Mouse (Mus musculus) hindbrain, embryonic 15.5 days (tissue): Measurements from ENCODE around the gene Slc17a8. TPM values are rescaled to one million over a fixed set of nuclear protein-coding genes. Genes with fewer than 3 reads are reported as not detected.
"Not testable (repeated sequence)": the region's sequence is repeated elsewhere in the genome, so short reads cannot be mapped to it uniquely, and the experiment has no call there.

Experiments
- ATAC-seq: fragments of 200-750 bp; cut with Nextera tagmentation; 2 replicates; pipeline ENCODE4 v1.8.0; 2017; ENCODE audit warnings: low read depth, moderate number of reproducible peaks, moderate TSS enrichment; ENCODE audit not compliant: low FRiP score
- H3K27ac ChIP-seq: fragments of 300-500 bp; sonication (generic); replicated peaks from 2 replicates; pipeline ENCODE4 v1.5.1; 2015; ENCODE audit warnings: mild to moderate bottlenecking, inconsistent platforms
- H3K27me3 ChIP-seq: fragments of 300-500 bp; sonication (generic); 2 replicates; pipeline ENCODE4 v1.6.1; 2015; ENCODE audit warnings: control low read depth, inconsistent platforms
- H3K36me3 ChIP-seq: fragments of 300-500 bp; sonication (generic); 2 replicates; pipeline ENCODE4 v1.6.1; 2015; ENCODE audit warnings: control low read depth, inconsistent platforms
- H3K4me1 ChIP-seq: fragments of 300-500 bp; sonication (generic); replicated peaks from 2 replicates; pipeline ENCODE4 v1.6.1; 2015; ENCODE audit warnings: control low read depth, inconsistent platforms
- H3K4me2 ChIP-seq: fragments of 300-500 bp; sonication (generic); 2 replicates; pipeline ENCODE4 v1.6.1; 2015; ENCODE audit warnings: moderate library complexity, mild to moderate bottlenecking, inconsistent platforms
- H3K4me3 ChIP-seq: fragments of 300-500 bp; sonication (generic); 2 replicates; pipeline ENCODE4 v1.5.1; 2015; ENCODE audit warnings: mild to moderate bottlenecking, inconsistent platforms
- H3K9ac ChIP-seq: fragments of 300-500 bp; sonication (generic); 2 replicates; pipeline ENCODE4 v1.6.1; 2015; ENCODE audit warnings: inconsistent platforms
- H3K9me3 ChIP-seq: fragments of 300-500 bp; sonication (generic); 2 replicates; pipeline ENCODE4 v1.6.1; 2016; ENCODE audit warnings: control low read depth, inconsistent platforms
- WGBS: fragments of 180-500 bp; shearing (Covaris S2); methylation state at CpG from one replicate; pipeline ENCODE4 v1.1.7; 2015; 5-methylcytosine and 5-hydroxymethylcytosine counted together
- polyA plus RNA-seq: library from polyadenylated mRNA; unstranded; fragments of >200 nt; fragmentation: Nextera tagmentation; extraction: Ambion mirVana; gene quantifications from 2 replicates; pipeline ENCODE4 v1.2.1, GENCODE M21; 2015

Slc17a8 gene
- 2.3 and 3.1 TPM in 2 replicates for polyA plus RNA-seq

DNA sequence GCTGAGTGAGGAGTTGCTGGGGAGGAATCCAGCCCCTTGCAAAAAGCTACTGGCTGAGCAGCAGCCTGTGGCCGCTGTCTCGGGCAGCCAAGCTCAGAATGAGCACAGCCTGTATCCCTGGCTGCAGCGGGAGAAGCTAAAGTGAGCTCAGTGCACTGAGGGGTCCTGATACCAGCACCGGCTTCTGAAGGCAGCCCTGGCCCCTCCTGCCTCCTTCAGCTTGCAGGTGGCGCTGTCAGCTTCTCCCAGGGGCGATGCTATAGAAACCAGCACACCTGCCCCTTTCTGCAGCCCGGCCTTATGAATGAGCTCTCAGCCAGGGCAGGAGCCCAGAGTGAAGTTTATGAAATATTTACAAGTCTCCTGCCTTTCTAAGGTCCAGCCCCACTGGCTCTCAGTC is at the start of gene Slc17a8:
Gene Slc17a8, minus strand, starts transcription at position 125 of the 400 bp plus-strand sequence.
- ATAC-seq, result no peak
- Histone ChIP-seq H3K27me3 (no peaks in the 10 kb centered on the region), H3K27ac (no peak within 1 kb of the TSS), H3K4me3 (no peak within 1 kb of the TSS), H3K4me1 (no peaks in the 10 kb centered on the region), H3K4me2 (peak within 1 kb of the TSS; percentile 14; the same call in 1 of the 2 replicates), H3K36me3 (no peaks in the 10 kb centered on the region), H3K9me3 (no peaks in the 10 kb centered on the region), H3K9ac (no peak within 1 kb of the TSS)
- WGBS, result 23% methylated on average over 7 of the region's 7 CpGs

DNA sequence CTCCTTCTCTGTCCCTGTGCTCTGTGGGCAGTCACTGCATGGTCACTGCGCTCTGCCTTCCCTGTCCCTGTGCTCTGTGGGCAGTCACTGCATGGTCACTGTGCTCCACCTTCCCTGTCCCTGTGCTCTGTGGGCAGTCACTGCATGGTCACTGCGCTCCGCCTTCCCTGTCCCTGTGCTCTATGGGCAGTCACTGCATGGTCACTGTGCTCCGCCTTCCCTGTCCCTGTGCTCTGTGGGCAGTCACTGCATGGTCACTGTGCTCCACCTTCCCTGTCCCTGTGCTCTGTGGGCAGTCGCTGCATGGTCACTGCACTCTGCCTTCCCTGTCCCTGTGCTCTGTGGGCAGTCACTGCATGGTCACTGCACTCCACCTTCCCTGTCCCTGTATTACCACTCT is 49.3 kb upstream of the Slc17a8 start:
- H3K4me1 ChIP-seq, H3K36me3 ChIP-seq, H3K27me3 ChIP-seq, H3K4me2 ChIP-seq, H3K27ac ChIP-seq, H3K9me3 ChIP-seq, H3K4me3 ChIP-seq, H3K9ac ChIP-seq, ATAC-seq: not testable (repeated sequence)
- 96% methylated on average over 5 of the region's 5 CpGs for WGBS

DNA sequence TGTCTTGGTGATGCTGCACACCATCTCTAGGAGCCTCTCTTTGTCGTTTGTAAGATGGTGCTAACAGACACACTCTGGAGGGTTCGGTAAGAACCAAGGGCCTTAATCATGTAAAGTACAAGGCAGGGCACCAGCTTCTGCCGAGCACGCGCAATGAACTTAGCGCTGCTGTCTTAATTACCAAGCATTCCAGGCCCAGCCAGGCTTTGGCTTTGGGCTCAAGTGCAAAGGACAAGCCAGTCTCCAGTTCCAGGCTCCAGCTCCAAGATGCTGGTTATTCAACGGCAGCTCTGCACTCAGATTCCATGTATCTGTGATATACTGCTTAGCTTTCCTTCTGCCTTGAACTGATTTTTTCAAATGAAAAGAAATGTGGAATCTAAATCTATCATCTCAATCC is 46.5 kb upstream of the Slc17a8 start:
- ATAC-seq, result no peak
- 86% methylated on average over 7 of the region's 7 CpGs for WGBS
- Histone ChIP-seq H3K4me1 (no peaks in the 10 kb centered on the region), H3K36me3 (peaks cover 12% of the 10 kb centered on the region; the same call in 1 of the 2 replicates), H3K27me3 (no peaks in the 10 kb centered on the region), H3K9me3 (no peaks in the 10 kb centered on the region), H3K27ac (no peak overlapping the region), H3K9ac (no peak overlapping the region), H3K4me2 (no peak overlapping the region), H3K4me3 (no peak overlapping the region)

- Histone ChIP-seq H3K9me3 (no peaks in the 10 kb centered on the region), H3K4me2 (no peak overlapping the region), H3K4me1 (no peaks in the 10 kb centered on the region), H3K9ac (no peak overlapping the region), H3K27me3 (no peaks in the 10 kb centered on the region), H3K27ac (no peak overlapping the region), H3K36me3 (peaks cover 18% of the 10 kb centered on the region), H3K4me3 (no peak overlapping the region)
- no peak; the same call in 1 of the 2 replicates for ATAC-seq
- WGBS, result 85% methylated on average over 9 of the region's 9 CpGs
Observed at GRCm38 (mm10) chr10:89665679-89666078, 44.6 kb upstream of the Slc17a8 start.

DNA sequence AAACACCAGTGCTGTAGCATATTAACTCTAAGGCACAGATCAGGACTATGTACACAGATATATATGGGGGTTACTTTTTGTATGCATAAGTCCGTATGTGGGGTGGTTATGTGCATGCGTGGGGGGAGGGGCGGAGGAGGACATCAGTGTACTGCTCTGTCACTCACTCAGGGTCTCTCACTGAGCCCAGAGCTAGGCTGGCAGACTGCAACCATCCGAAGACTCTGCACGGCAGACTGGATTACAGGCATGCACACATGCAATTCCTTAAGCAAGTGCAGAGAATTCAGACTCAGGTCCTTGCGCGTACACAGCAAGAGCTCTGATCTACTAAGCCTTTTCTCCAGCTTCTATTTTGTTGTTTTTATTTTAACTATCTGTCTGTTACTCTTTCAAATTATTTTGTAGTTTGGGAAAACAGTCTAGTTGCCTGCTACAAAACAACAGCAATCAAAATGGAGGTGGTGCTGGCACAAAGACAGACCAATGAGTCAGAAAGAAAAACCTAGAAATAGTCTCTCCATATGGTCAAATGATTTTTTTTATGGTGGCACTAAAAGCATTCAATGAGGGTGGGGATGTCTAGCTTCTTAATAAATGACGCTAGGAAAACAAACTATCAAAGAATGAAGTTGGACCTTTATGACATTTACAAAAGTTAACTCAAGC is 44.1 kb upstream of the Slc17a8 start:
- Histone ChIP-seq H3K36me3 (peaks cover 18% of the 10 kb centered on the region), H3K27me3 (no peaks in the 10 kb centered on the region), H3K4me3 (no peak overlapping the region), H3K4me1 (no peaks in the 10 kb centered on the region), H3K4me2 (no peak overlapping the region), H3K27ac (no peak overlapping the region), H3K9me3 (no peaks in the 10 kb centered on the region), H3K9ac (no peak overlapping the region)
- 96% methylated on average over 8 of the region's 8 CpGs for WGBS
- ATAC-seq, result no peak

GRCm38 (mm10) chr10:89656366-89656765 is 35.3 kb upstream of the Slc17a8 start:
- peaks cover 60% of the 10 kb centered on the region for H3K36me3 ChIP-seq
- H3K9me3 ChIP-seq, result no peaks in the 10 kb centered on the region

DNA sequence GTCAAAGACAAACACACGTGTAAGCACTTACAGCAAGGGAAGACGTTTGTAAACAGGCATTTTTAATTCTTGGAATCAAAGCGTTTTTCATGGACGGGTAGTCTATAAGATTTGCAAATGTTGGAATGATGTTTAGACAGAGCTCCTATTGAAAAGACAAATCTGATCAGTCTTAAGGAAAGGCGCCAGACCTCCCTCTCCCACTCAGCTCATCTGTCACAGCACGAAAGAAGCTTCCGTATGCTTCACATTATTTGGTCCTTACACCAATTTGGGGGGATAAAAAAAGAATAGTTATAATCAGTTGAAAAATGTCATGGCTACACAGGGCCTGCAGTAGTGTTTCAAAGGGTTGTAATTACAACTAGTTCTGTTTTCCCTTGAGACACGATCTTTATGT is 31.9 kb upstream of the Slc17a8 start:
- no peak for ATAC-seq
- H3K27ac ChIP-seq, result no peak overlapping the region
- H3K36me3 ChIP-seq, result peaks cover 60% of the 10 kb centered on the region
- no peaks in the 10 kb centered on the region for H3K9me3 ChIP-seq
- H3K9ac ChIP-seq, result no peak overlapping the region
- 90% methylated on average over 8 of the region's 8 CpGs for WGBS
- H3K27me3 ChIP-seq, result no peaks in the 10 kb centered on the region
- no peak overlapping the region for H3K4me2 ChIP-seq
- H3K4me1 ChIP-seq, result no peaks in the 10 kb centered on the region
- H3K4me3 ChIP-seq, result no peak overlapping the region

More at GRCm38 (mm10) chr10:89656366-89656765, 35.3 kb upstream of the Slc17a8 start:
- ATAC-seq, result no peak
- Histone ChIP-seq H3K27ac (no peak overlapping the region), H3K4me1 (no peaks in the 10 kb centered on the region), H3K4me2 (no peak overlapping the region), H3K4me3 (no peak overlapping the region), H3K9ac (no peak overlapping the region), H3K27me3 (no peaks in the 10 kb centered on the region)
- 81% methylated on average over 5 of the region's 5 CpGs for WGBS

DNA sequence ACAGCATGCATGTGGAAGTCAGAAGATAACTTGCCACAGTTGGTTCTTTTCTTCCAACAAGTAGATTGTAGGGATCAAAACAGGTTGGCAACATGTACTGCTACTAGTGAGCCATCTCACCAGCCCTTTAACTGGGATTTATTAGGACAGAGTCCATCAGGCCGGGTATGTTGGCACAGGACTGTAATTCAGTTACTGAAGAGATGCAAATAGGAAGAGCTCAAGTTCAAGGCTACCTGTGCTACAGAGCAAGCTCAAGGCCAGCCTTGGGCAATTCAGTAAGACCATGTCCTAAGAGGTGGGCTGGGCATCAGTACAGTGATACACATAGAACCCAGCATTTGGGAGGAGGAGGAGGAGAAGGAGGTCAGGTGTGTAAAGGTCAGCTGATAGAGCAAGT is 30.6 kb upstream of the Slc17a8 start:
- Histone ChIP-seq H3K9me3 (no peaks in the 10 kb centered on the region), H3K27ac (no peak overlapping the region), H3K27me3 (no peaks in the 10 kb centered on the region), H3K4me1 (no peaks in the 10 kb centered on the region), H3K4me2 (no peak overlapping the region), H3K9ac (no peak overlapping the region), H3K36me3 (peaks cover 52% of the 10 kb centered on the region), H3K4me3 (no peak overlapping the region)
- ATAC-seq, result no peak
- WGBS, result 92% methylated on average over 1 of the region's 1 CpGs

- Histone ChIP-seq H3K9ac (no peak overlapping the region), H3K4me1 (no peaks in the 10 kb centered on the region), H3K27me3 (no peaks in the 10 kb centered on the region), H3K4me2 (no peak overlapping the region), H3K4me3 (no peak overlapping the region), H3K9me3 (no peaks in the 10 kb centered on the region), H3K36me3 (peaks cover 52% of the 10 kb centered on the region), H3K27ac (no peak overlapping the region)
- WGBS, result 94% methylated on average over 9 of the region's 9 CpGs
- no peak for ATAC-seq
Observed at GRCm38 (mm10) chr10:89646918-89647317, 25.9 kb upstream of the Slc17a8 start.

DNA sequence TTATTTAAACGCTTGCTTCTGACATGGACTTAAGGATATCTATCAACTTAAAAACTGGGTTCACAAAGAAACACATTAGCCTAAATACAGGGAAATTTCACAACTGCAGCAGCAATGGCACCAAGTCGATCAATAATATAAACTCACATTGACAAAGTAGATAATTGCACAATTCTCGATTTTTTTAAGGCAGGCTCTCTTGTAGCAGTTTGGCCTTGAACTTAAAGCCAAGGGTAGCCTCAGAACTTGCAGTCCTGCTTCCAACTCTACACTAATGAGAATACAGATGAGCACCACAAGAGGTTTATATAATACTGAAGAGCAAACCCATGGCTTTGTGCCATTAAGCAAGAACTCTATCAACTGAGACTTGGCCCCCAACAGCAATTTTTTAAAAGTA is 15.9 kb upstream of the Slc17a8 start:
- WGBS, result 90% methylated on average over 3 of the region's 3 CpGs
- peaks cover 34% of the 10 kb centered on the region for H3K36me3 ChIP-seq
- ATAC-seq, result no peak
- no peak overlapping the region for H3K27ac ChIP-seq
- no peaks in the 10 kb centered on the region for H3K27me3 ChIP-seq
- H3K4me3 ChIP-seq, result no peak overlapping the region
- no peaks in the 10 kb centered on the region for H3K4me1 ChIP-seq
- no peak overlapping the region for H3K4me2 ChIP-seq
- H3K9me3 ChIP-seq, result no peaks in the 10 kb centered on the region
- H3K9ac ChIP-seq, result no peak overlapping the region

DNA sequence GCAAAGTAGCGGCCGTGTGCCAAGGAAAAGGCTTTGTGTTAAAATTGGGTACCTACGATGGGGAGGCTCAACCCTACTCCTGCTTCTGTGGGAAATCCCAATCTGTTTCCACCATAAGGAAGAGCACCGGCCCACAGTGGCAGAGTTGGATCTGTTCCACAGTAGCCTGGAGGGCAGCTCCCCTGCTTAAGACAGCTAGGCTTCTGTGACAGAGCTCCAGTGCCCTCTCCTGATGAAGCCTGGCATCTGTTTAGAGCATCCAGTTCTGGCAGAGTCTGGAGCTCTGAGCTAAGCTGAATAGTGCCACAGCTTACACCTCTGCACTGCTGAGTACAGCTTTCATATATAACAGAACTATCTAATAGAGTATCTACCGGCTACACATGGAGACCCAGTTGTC is 14.0 kb upstream of the Slc17a8 start:
- Histone ChIP-seq H3K4me3 (no peak overlapping the region), H3K27me3 (no peaks in the 10 kb centered on the region), H3K9me3 (no peaks in the 10 kb centered on the region), H3K9ac (no peak overlapping the region), H3K27ac (no peak overlapping the region), H3K36me3 (peaks cover 14% of the 10 kb centered on the region), H3K4me1 (no peaks in the 10 kb centered on the region), H3K4me2 (no peak overlapping the region)
- peak; percentile 72; the same call in 1 of the 2 replicates for ATAC-seq
- 73% methylated on average over 5 of the region's 5 CpGs for WGBS

- Histone ChIP-seq H3K4me3 (no peak overlapping the region), H3K27ac (no peak overlapping the region), H3K4me2 (no peak overlapping the region), H3K9ac (no peak overlapping the region), H3K4me1 (no peaks in the 10 kb centered on the region), H3K36me3 (peaks cover 9% of the 10 kb centered on the region), H3K27me3 (no peaks in the 10 kb centered on the region), H3K9me3 (no peaks in the 10 kb centered on the region)
- 93% methylated on average over 7 of the region's 7 CpGs for WGBS
- ATAC-seq, result no peak
Observed at GRCm38 (mm10) chr10:89633736-89634426, 12.8 kb upstream of the Slc17a8 start.
